Mouse (Mus musculus): Measurements from ENCODE around the gene Fbxw20.
"Not testable (repeated sequence)": the region's sequence is repeated elsewhere in the genome, so short reads cannot be mapped to it uniquely, and the experiment has no call there.

The Fbxw20 gene

DNA sequence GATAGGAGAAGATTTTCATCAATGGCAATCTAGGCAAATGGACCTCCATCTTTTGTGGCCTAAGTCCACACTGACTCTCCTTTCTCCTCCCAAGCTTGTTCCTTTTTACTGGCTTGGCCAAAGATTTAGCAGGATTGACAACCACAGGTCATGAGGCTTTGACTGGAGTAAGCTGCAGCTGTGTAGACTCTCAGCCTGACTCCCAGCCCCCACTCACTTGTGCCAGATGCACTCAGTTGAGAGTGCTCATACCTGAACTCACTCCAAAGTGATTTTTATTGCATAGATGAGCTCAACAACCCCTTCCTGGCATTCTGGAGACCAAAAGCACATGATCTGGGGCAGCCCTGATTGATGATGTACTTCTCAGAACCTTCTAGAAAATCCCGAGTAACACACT lies at the start of gene Fbxw20:
Gene Fbxw20 (minus strand): TSS at position 101 of the 400 bp plus-strand sequence.
- DNase-seq (ENCODE audit: low read depth): no peak

DNA sequence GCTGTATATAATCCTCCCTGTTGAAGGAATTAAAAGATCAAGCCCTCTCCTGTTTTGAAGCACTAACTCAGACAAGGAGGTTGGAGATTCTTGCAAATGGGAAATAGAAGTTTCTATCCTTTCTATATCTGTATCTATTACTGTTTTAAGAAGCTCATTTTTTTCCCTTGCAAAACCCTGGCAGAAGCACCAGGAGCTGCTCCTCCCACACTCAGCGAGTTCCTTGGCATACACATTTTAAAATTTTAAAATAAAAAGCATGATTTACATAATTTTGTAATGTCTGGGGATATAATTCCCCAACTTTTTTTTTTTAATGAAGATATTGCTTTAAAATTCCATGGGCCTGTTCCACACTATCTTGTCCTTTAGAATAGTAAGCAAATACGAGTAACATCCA lies 28.5 kb upstream of the Fbxw20 start:
- DNase-seq (ENCODE audit: low read depth): no peak

DNA sequence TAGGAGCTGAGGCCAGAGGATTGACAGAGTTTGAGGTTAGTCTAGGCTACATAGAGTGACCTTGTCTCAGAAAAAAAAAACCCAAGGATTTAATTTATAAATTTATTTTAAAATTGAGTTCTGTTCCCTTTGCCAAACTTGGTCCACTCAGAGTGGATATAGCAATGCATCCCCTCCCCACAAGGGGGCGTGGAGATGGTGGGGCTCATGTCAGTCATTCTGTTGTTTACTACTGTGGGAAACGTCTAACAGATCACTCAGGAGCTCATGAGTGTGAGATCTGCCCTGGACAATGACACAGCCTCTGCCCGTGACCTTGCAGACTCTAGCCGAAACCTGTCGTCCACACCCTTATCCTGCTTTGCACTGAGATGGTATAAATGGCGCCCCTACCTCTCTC lies 16.1 kb downstream of the Fbxw20 start:
- DNase-seq (ENCODE audit: low read depth): no peak

DNA sequence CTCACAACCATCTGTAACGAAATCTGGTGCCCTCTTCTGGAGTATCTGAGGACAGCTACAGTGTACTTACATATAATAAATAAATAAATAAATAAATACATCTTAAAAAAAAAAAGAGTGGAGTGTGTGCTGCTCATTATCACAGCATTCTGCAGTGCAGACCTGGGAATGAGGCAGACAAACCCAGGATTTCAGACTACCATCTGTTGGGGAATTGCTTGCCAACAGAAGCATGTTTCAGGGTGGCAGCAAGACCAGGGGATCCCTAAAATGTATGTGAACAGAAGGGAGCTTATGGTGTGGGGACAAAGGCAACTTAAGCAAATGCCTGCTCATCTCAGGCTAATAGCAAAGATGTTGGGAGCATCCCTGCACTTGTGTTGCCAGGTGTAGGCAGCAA lies 33.2 kb downstream of the Fbxw20 start:
- not testable (repeated sequence) for DNase-seq (ENCODE audit: low read depth)

DNA sequence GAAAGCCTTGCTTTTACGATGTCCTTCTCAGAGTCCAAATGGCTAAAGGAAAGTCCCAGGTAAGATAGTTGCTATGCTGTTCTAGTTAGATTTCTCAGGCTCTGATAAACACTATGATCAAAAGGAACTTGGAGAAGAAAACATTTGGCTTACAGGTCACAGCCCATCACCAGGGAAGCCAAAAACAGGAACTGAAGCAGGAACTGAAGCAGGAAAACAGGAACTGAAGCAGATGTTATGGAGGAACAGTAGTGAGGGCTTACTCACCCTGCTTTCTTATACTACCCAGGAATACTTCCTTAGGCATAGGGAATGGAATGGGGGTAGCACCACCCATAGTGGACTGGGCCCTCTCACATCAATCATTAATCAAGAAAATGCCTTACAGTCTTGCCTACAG lies 34.2 kb downstream of the Fbxw20 start:
- no peak for DNase-seq (ENCODE audit: low read depth)

DNA sequence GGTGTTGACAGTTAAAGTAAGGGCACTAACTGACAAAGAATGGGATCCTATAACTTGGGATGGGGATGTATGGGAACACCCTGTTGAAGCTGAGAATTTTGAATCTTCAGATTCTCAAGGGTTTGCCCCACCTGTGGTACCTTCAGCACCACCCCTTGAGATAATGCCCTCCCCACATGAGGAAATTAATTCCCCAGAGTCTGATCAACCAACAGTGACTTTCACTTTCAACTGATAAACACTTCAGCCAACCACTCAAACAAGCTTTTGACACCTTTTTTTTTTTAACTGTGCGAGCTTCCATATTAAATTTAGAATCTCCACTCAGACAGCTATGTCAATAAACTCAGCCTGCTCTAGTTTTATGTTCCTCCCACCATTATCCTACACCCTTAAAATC lies 35.2 kb downstream of the Fbxw20 start:
- no peak for DNase-seq (ENCODE audit: low read depth)

DNA sequence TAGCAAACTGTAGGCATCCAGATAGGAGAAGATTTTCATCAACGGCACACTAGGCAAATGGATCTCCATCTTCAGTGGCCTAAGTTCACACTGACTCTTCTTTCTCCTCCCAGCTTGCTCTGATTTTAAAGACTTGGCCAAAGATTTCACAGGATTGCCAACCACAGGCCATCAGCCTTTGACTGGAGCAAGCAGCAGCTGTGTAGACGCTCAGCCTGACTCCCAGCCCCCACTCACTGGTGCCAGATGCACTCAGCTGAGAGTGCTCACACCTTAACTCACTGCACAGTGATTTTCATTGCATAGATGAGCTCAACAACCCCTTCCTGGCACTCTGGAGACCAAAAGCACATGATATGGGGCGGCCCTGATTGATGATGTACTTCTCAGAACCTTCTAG lies 38.7 kb downstream of the Fbxw20 start, which contains the start of gene Fbxw13:
Gene Fbxw13 (minus strand): TSS at position 101 of the 400 bp plus-strand sequence.
- DNase-seq (ENCODE audit: low read depth): not testable (repeated sequence)

DNA sequence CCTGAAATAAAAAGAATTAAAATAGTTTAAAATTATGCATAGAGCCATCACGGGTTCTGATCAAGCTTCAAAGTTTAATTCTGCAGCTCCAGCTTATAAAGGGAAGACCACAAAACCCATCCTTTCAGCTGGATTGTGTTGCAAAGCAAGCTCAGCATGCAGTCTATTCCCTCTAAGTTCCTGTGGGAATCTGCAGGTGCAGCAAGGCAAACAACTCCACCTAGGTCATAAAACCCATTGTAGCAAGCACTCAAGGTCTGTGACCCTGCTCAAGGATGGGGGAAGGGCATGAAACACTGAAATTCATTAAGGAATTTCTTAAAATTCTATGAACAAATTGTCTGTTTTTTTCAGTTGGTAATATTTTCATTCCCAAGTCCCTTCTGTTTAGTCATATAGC lies 57.3 kb downstream of the Fbxw20 start:
- no peak for DNase-seq (ENCODE audit: low read depth)

DNA sequence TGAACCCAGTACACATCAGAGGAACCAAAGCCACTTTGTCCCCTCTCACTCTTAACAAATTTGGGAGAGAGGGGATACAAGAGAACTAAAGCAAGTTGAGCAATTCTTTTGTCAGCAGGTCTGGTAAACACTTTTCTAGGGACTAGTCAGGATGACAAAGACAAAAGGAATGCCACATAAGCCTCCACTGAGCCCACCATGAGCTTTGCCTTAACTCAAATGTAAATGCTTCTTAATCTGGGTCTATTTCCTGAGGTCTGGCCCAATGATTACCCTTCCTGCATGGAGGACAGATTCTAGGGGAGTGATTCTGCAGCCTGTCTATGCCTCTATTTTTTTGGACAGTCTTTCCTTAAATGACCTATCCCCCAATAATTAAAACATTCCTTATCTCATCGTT lies 58.3 kb downstream of the Fbxw20 start:
- DNase-seq (ENCODE audit: low read depth): no peak

Data from naive thymus-derived CD4-positive, alpha-beta T cell, adult 2 months (primary cell).